Mouse (Mus musculus): ENCODE data around the gene Tfip11.

GRCm38 (mm10) chr5:112305842-112306241 lies 20.3 kb upstream of the Tfip11 start:
- no peak for TF ChIP-seq POLR2A (IDR thresholded peaks at IDR 0.05; ENCODE audit: insufficient read depth, low read depth, low read length)
- TF ChIP-seq EP300 (IDR thresholded peaks at IDR 0.05; ENCODE audit: insufficient read depth, low read depth, low read length): no peak
- TF ChIP-seq CTCF (IDR thresholded peaks at IDR 0.05): no peak

Data from heart, adult 2 months (tissue).